Mouse (Mus musculus) adrenal gland, postnatal 10 days (tissue): ENCODE data around the gene Fabp2. TPM values are rescaled to one million over a fixed set of nuclear protein-coding genes. Genes with fewer than 3 reads are reported as not detected.

Source experiments
- DNase-seq: peaks from one replicate; pipeline ENCODE4 v3.0.0; 2021; ENCODE audit warnings: mixed read lengths
- long read RNA-seq, 2 experiments: library from polyadenylated mRNA; stranded (forward); transcript quantifications; one replicate each; pipeline ENCODE4 v2.0.0; 2021
- total RNA-seq, 2 experiments: library from RNA; stranded (reverse); gene quantifications; 2 replicates each; pipeline ENCODE4 v1.2.3; 2021

Fabp2 gene
- total RNA-seq, result 10 to 100 TPM in 1 of 2 experiments, 1 to 10 TPM in 1; 7.5 to 17.9 TPM
- long read RNA-seq, experiment 1, transcript Fabp2-201 (4 exons, 965 nt), result major isoform, 24 of 27 reads
- long read RNA-seq, experiment 1, partial matches to known transcripts, result 1 of 27 reads
- long read RNA-seq, experiment 1, other reads (novel, unspliced or antisense), result 2 of 27 reads
- long read RNA-seq, experiment 2, partial matches to known transcripts, result 0 of 1 reads
- long read RNA-seq, experiment 2, other reads (novel, unspliced or antisense), result 0 of 1 reads

GRCm38 (mm10) chr3:122894772-122895171, at the start of gene Fabp2:
TSS of gene Fabp2 (plus strand) at chr3:122895072.
- no peak for DNase-seq

GRCm38 (mm10) chr3:122848410-122849034, 46.4 kb upstream of the Fabp2 start:
- DNase-seq, result no peak

GRCm38 (mm10) chr3:122855149-122855548, 39.7 kb upstream of the Fabp2 start:
- no peak for DNase-seq

- no peak for DNase-seq
These were observed 35.0 kb upstream of the Fabp2 start for GRCm38 (mm10) chr3:122859829-122860228.

- DNase-seq, result no peak
These were observed 34.0 kb upstream of the Fabp2 start for GRCm38 (mm10) chr3:122860573-122861498.

- DNase-seq, result no peak
These were observed 29.8 kb upstream of the Fabp2 start for GRCm38 (mm10) chr3:122865092-122865491.

- no peak for DNase-seq
These were observed 26.6 kb upstream of the Fabp2 start for GRCm38 (mm10) chr3:122868270-122868669.

- DNase-seq, result no peak
These were observed 23.3 kb upstream of the Fabp2 start for GRCm38 (mm10) chr3:122871596-122871995.

- DNase-seq, result no peak
These were observed 18.0 kb upstream of the Fabp2 start for GRCm38 (mm10) chr3:122876870-122877269.

- no peak for DNase-seq
These were observed 17.3 kb upstream of the Fabp2 start for GRCm38 (mm10) chr3:122877543-122877942.

GRCm38 (mm10) chr3:122878705-122879315, 16.1 kb upstream of the Fabp2 start:
- DNase-seq, result no peak

- DNase-seq, result no peak
These were observed 7.2 kb upstream of the Fabp2 start for GRCm38 (mm10) chr3:122887505-122888301.

- no peak for DNase-seq
These were observed 6.5 kb upstream of the Fabp2 start for GRCm38 (mm10) chr3:122888371-122888819.

GRCm38 (mm10) chr3:122895189-122895731, 388 bp downstream of the Fabp2 start:
- no peak for DNase-seq

- DNase-seq, result no peak
These were observed 3.4 kb downstream of the Fabp2 start for GRCm38 (mm10) chr3:122898254-122898653.

- DNase-seq, result peak; percentile 67
These were observed 9.0 kb downstream of the Fabp2 start for GRCm38 (mm10) chr3:122903746-122904433.

GRCm38 (mm10) chr3:122907841-122908240, 13.0 kb downstream of the Fabp2 start:
- DNase-seq, result peak; percentile 18

GRCm38 (mm10) chr3:122915493-122915892, 20.6 kb downstream of the Fabp2 start:
- no peak for DNase-seq

- no peak for DNase-seq
These were observed 21.4 kb downstream of the Fabp2 start for GRCm38 (mm10) chr3:122916191-122916680.

GRCm38 (mm10) chr3:122918672-122919071, 23.8 kb downstream of the Fabp2 start:
- no peak for DNase-seq
